Mouse (Mus musculus) liver, adult 2 months (tissue): Measurements from ENCODE around the gene Apol6. TPM values are rescaled to one million over a fixed set of nuclear protein-coding genes. Genes with fewer than 3 reads are reported as not detected.

Experiments used
- DNase-seq: peaks from one replicate; pipeline ENCODE4 v3.0.0-alpha.2; 2011; ENCODE audit warnings: low read depth, low spot score; ENCODE audit errors: extremely low read depth
- H3K27ac ChIP-seq: fragments of 200-500 bp; replicated peaks from 2 replicates; pipeline ENCODE4 v1.5.1; 2012; ENCODE audit warnings: low read depth, mild to moderate bottlenecking, control low read depth, inconsistent platforms, low read length; ENCODE audit not compliant: insufficient read depth
- H3K27me3 ChIP-seq: fragments of 200-500 bp; 2 replicates; pipeline ENCODE4 v1.6.1; 2012; ENCODE audit warnings: mild to moderate bottlenecking, moderate library complexity, low read length, inconsistent platforms; ENCODE audit not compliant: control insufficient read depth, insufficient read depth
- H3K36me3 ChIP-seq: fragments of 200-500 bp; 2 replicates; pipeline ENCODE4 v1.6.1; 2012; ENCODE audit warnings: low read length, inconsistent platforms; ENCODE audit not compliant: control insufficient read depth, insufficient read depth
- H3K4me1 ChIP-seq: fragments of 200-500 bp; 2 replicates; pipeline ENCODE4 v1.6.1; 2011; ENCODE audit warnings: low read length; ENCODE audit not compliant: control insufficient read depth, insufficient read depth
- H3K4me3 ChIP-seq: fragments of 200-500 bp; 2 replicates; pipeline ENCODE4 v1.5.1; 2011; ENCODE audit warnings: low read depth, mild to moderate bottlenecking, control low read depth, low read length, moderate library complexity; ENCODE audit not compliant: insufficient read depth
- H3K79me2 ChIP-seq: fragments of 200-500 bp; 2 replicates; pipeline ENCODE4 v1.6.1; 2012; ENCODE audit warnings: inconsistent platforms, mild to moderate bottlenecking, low read length, moderate library complexity; ENCODE audit not compliant: control insufficient read depth, insufficient read depth
- H3K9ac ChIP-seq: fragments of 200-500 bp; 2 replicates; pipeline ENCODE4 v1.6.1; 2012; ENCODE audit warnings: low read depth, mild to moderate bottlenecking, control low read depth, inconsistent platforms, low read length
- CTCF ChIP-seq: fragments of 200-500 bp; IDR thresholded peaks from 2 replicates; pipeline ENCODE4 v1.5.1; 2011; ENCODE audit warnings: low read depth, low read length, control low read depth
- POLR2A ChIP-seq: fragments of 200-500 bp; IDR thresholded peaks from 2 replicates; pipeline ENCODE4 v1.6.1; 2011; ENCODE audit warnings: low read length, control low read depth; ENCODE audit not compliant: insufficient read depth; ENCODE audit errors: extremely low read depth
- WGBS: fragments of 180-500 bp; shearing (Covaris S2); methylation state at CpG from one replicate; pipeline ENCODE4 v1.1.7; 2018; 5-methylcytosine and 5-hydroxymethylcytosine counted together
- polyA plus RNA-seq: library from polyadenylated mRNA; depleted of rRNA; stranded (reverse); fragments of >200 nt; gene quantifications from 2 replicates; pipeline ENCODE4 v1.2.3, GENCODE M21; 2012
- total RNA-seq: library from RNA; depleted of rRNA; stranded (reverse); fragments of >200 nt; gene quantifications from 2 replicates; pipeline ENCODE4 v1.2.3, GENCODE M21; 2014

Gene Apol6
- total and polyA plus RNA-seq, 2 experiments: 0.37 TPM; not detected in 1

GRCm38 (mm10) chr15:77045609-77046008, 1.1 kb downstream of the Apol6 start:
- H3K9ac ChIP-seq: no peak overlapping the region
- TF ChIP-seq CTCF (no peak), POLR2A (no peak)
- H3K36me3 ChIP-seq: no peaks in the 10 kb centered on the region
- no peaks in the 10 kb centered on the region for H3K4me1 ChIP-seq
- no peak overlapping the region for H3K4me3 ChIP-seq
- H3K27ac ChIP-seq: no peak overlapping the region
- WGBS: 45% methylated on average over 10 of the region's 10 CpGs
- DNase-seq: no peak
- H3K79me2 ChIP-seq: no peaks in the 10 kb centered on the region
- no peaks in the 10 kb centered on the region for H3K27me3 ChIP-seq

GRCm38 (mm10) chr15:77050570-77050969, 6.0 kb downstream of the Apol6 start, which contains the start of gene Mb:
TSS of gene Mb (minus strand) at chr15:77050670.
- Histone ChIP-seq H3K27me3 (no peaks in the 10 kb centered on the region), H3K27ac (no peak within 1 kb of the TSS)
- TF ChIP-seq CTCF (no peak), POLR2A (no peak)

GRCm38 (mm10) chr15:77052176-77052575, 7.6 kb downstream of the Apol6 start:
- H3K27me3 ChIP-seq: no peaks in the 10 kb centered on the region

More at GRCm38 (mm10) chr15:77050570-77050969, 6.0 kb downstream of the Apol6 start, which contains the start of gene Mb:
- no peak within 1 kb of the TSS for H3K9ac ChIP-seq
- H3K79me2 ChIP-seq: no peaks in the 10 kb centered on the region
- 81% methylated on average over 10 of the region's 10 CpGs for WGBS
- H3K4me3 ChIP-seq: no peak within 1 kb of the TSS
- H3K36me3 ChIP-seq: no peaks in the 10 kb centered on the region
- DNase-seq: no peak
- H3K4me1 ChIP-seq: no peaks in the 10 kb centered on the region

GRCm38 (mm10) chr15:77053021-77053420, 8.5 kb downstream of the Apol6 start:
- no peak overlapping the region for H3K27ac ChIP-seq

More at GRCm38 (mm10) chr15:77052176-77052575, 7.6 kb downstream of the Apol6 start:
- no peak for DNase-seq
- Histone ChIP-seq H3K4me1 (no peaks in the 10 kb centered on the region), H3K9ac (no peak overlapping the region), H3K27ac (no peak overlapping the region), H3K79me2 (no peaks in the 10 kb centered on the region), H3K4me3 (no peak overlapping the region), H3K36me3 (no peaks in the 10 kb centered on the region)
- TF ChIP-seq CTCF: no peak
- TF ChIP-seq POLR2A: no peak
- WGBS: 31% methylated on average over 1 of the region's 1 CpGs

GRCm38 (mm10) chr15:77054611-77055175, 10.2 kb downstream of the Apol6 start:
- WGBS: 84% methylated on average over 5 of the region's 5 CpGs
- no peak for DNase-seq
- Histone ChIP-seq H3K27ac (no peak overlapping the region), H3K4me1 (no peaks in the 10 kb centered on the region), H3K36me3 (no peaks in the 10 kb centered on the region), H3K4me3 (no peak overlapping the region), H3K9ac (no peak overlapping the region), H3K27me3 (no peaks in the 10 kb centered on the region), H3K79me2 (no peaks in the 10 kb centered on the region)
- no peak for TF ChIP-seq CTCF
- TF ChIP-seq POLR2A: no peak

More at GRCm38 (mm10) chr15:77053021-77053420, 8.5 kb downstream of the Apol6 start:
- Histone ChIP-seq H3K4me1 (no peaks in the 10 kb centered on the region), H3K36me3 (no peaks in the 10 kb centered on the region), H3K4me3 (no peak overlapping the region), H3K27me3 (no peaks in the 10 kb centered on the region), H3K79me2 (no peaks in the 10 kb centered on the region), H3K9ac (no peak overlapping the region)
- TF ChIP-seq CTCF: no peak
- TF ChIP-seq POLR2A: no peak
- 76% methylated on average over 1 of the region's 1 CpGs for WGBS
- DNase-seq: no peak
